Mouse (Mus musculus) ES-E14 (cell line): ENCODE measurements around the gene Lipc. TPM values are rescaled to one million over a fixed set of nuclear protein-coding genes. Genes with fewer than 3 reads are reported as not detected.

Experiments
- DNase-seq: peaks from one replicate; pipeline ENCODE4 v3.0.0-alpha.2; 2013; ENCODE audit warnings: low read depth, low spot score
- H3K27ac ChIP-seq: 2 replicates; pipeline ENCODE4 v1.5.1; 2012; ENCODE audit warnings: low read depth, mild to moderate bottlenecking, low read length, moderate library complexity, mixed read lengths; ENCODE audit not compliant: poor library complexity, insufficient read depth, severe bottlenecking
- H3K36me3 ChIP-seq: 2 replicates; pipeline ENCODE4 v1.6.1; 2012; ENCODE audit warnings: mild to moderate bottlenecking, low read length, moderate library complexity, mixed read lengths; ENCODE audit not compliant: control insufficient read depth, poor library complexity, insufficient read depth, severe bottlenecking
- H3K4me1 ChIP-seq, 2 experiments: fragments of 150-350 bp in 1 of 2; sonication (generic) in 1 of 2; 2 replicates each; pipeline ENCODE4 v1.6.1; 2012; ENCODE audit warnings: low read length in 2 of 2, mild to moderate bottlenecking in 1 of 2, mixed read lengths in 1 of 2; ENCODE audit not compliant: control insufficient read depth in 2 of 2, insufficient read depth in 2 of 2, poor library complexity in 1 of 2
- H3K4me3 ChIP-seq, 2 experiments: fragments of 150-350 bp in 1 of 2; sonication (generic) in 1 of 2; 2 replicates each; pipeline ENCODE4 v1.5.1; 2012; ENCODE audit warnings: low read length in 2 of 2, low read depth in 1 of 2, mild to moderate bottlenecking in 1 of 2, mixed read lengths in 1 of 2; ENCODE audit not compliant: insufficient read depth in 1 of 2, poor library complexity in 1 of 2, severe bottlenecking in 1 of 2
- H3K9ac ChIP-seq: 2 replicates; pipeline ENCODE4 v1.6.1; 2012; ENCODE audit warnings: low read depth, mild to moderate bottlenecking, low read length, mixed read lengths; ENCODE audit not compliant: poor library complexity, insufficient read depth, severe bottlenecking
- H3K9me3 ChIP-seq: fragments of 150-350 bp; sonication (generic); 2 replicates; pipeline ENCODE4 v1.6.1; 2012; ENCODE audit warnings: low read depth, mild to moderate bottlenecking, low read length; ENCODE audit not compliant: control insufficient read depth, insufficient read depth
- CHD2 ChIP-seq: IDR thresholded peaks from 2 replicates; pipeline ENCODE4 v1.6.1; 2014; ENCODE audit warnings: mild to moderate bottlenecking, low read depth, low read length, inconsistent platforms
- HCFC1 ChIP-seq: IDR thresholded peaks from 2 replicates; pipeline ENCODE4 v1.6.1; 2012; ENCODE audit warnings: low read length, inconsistent platforms, borderline replicate concordance; ENCODE audit not compliant: insufficient read depth
- MAFK ChIP-seq: IDR thresholded peaks from 2 replicates; pipeline ENCODE4 v1.6.1; 2014; ENCODE audit warnings: mild to moderate bottlenecking, low read depth, low read length, inconsistent platforms; ENCODE audit not compliant: insufficient read depth
- ZC3H11A ChIP-seq: IDR thresholded peaks from 2 replicates; pipeline ENCODE4 v1.6.1; 2012; ENCODE audit warnings: low read depth, mild to moderate bottlenecking, inconsistent platforms, low read length, borderline replicate concordance
- ZNF384 ChIP-seq: IDR thresholded peaks from 2 replicates; pipeline ENCODE4 v1.6.1; 2012; ENCODE audit warnings: low read depth, low read length, inconsistent platforms
- in situ Hi-C, 2 experiments: fragments of 600-800 bp; cut with MboI; formaldehyde crosslinking; loops; one replicate each; pipeline ENCODE4 v1.15.1; 2025; ENCODE audit warnings: low sequenced_read_pairs in 2 of 2, inconsistent platforms in 1 of 2; ENCODE audit not compliant: unreplicated experiment in 2 of 2
- total RNA-seq: library from RNA; depleted of rRNA; stranded (reverse); fragments of 300-350 nt; gene quantifications from 2 replicates; pipeline ENCODE4 v1.2.3, GENCODE M21; 2012

Gene Lipc
- total RNA-seq, 1 experiment: 0.36 TPM

DNA sequence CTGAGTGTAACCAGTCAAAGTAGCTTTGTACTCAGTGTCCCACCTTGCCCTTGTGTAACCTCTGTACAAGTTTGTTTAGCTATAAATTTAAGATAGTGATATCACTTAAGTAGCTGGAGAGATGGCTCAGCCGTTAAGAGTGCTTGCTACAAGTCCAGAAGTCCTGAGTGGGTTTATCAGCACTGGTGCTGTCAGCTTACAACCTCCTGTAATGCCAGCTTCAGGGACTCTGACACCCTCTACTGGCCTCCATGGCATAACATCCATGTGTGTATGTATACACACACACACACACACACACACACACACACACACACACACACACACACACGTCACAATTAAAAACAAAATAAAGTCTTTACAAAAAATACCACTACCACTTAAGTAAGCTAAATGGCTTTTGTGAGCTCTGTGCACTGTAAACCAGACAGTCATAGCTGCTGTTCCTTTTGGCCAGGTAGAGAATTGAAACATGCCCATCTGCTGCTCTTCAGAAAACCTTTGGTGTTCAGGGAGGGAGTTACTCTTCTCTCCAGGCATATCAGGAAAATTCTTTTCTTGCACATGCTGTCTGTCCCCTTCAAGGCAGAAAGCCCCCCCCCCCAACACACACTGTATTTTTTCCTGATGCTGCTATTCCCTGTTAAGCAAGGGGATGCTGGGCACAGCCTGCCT, 10.9 kb upstream of the Lipc start:
- DNase-seq: no peak
- in situ Hi-C loops: no loop called here
- H3K27ac ChIP-seq: no peak overlapping the region
- H3K4me1 ChIP-seq: no peaks in the 10 kb centered on the region
- no peaks in the 10 kb centered on the region for H3K36me3 ChIP-seq
- no peak overlapping the region for H3K9ac ChIP-seq
- H3K9me3 ChIP-seq: no peaks in the 10 kb centered on the region
- H3K4me3 ChIP-seq: no peak overlapping the region
- no peak for TF ChIP-seq MAFK
- TF ChIP-seq HCFC1: no peak
- no peak for TF ChIP-seq ZC3H11A
- no peak for TF ChIP-seq ZNF384

DNA sequence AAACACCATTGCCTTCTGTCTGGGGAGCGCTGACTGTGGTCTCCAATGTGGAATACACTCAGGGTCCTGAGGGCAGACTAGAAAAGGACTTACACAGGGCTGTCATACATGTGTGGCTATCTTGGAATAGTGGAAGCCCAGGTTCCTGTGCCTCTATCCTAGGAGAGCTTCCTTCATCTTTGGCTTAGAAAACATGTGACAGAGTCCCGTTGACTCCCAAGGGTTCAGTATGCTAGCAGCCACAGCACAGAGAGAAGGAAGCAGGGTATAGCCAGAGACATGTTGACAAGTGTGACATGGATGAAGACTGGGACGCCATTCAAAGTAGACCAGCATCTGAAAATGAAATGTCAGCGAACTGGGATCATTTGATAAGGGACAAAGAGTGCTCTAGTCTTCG, 8.3 kb upstream of the Lipc start:
- in situ Hi-C loops: no loop called here
- Histone ChIP-seq H3K9ac (no peak overlapping the region), H3K4me3 (no peak overlapping the region), H3K27ac (no peak overlapping the region), H3K36me3 (no peaks in the 10 kb centered on the region), H3K4me1 (no peaks in the 10 kb centered on the region), H3K9me3 (no peaks in the 10 kb centered on the region)
- no peak for DNase-seq
- no peak for TF ChIP-seq ZNF384
- TF ChIP-seq MAFK: no peak
- TF ChIP-seq ZC3H11A: no peak
- no peak for TF ChIP-seq CHD2
- no peak for TF ChIP-seq HCFC1

DNA sequence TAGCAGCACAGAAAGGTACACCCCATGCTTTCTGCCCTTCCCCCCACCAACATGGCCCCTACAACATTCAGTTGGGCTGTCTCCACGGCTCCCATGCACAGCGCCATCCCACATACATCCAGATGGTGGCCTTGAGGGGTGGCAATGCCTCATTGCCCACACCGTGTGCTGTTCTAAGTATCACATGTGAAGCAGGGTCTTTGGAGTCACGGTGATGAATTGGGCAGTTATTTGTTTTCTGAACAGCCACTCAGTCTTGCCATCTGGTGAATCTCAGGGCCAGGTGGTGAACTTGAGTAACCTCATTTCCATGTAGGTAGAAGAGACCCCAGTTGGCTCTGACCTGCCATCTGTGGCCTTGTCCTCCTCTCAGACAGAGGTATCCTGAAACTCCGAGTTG, 7.8 kb upstream of the Lipc start:
- H3K9me3 ChIP-seq: no peaks in the 10 kb centered on the region
- no peak for DNase-seq
- H3K4me1 ChIP-seq: no peaks in the 10 kb centered on the region
- H3K36me3 ChIP-seq: no peaks in the 10 kb centered on the region
- no peak overlapping the region for H3K9ac ChIP-seq
- H3K27ac ChIP-seq: no peak overlapping the region
- in situ Hi-C loops: no loop called here
- no peak overlapping the region for H3K4me3 ChIP-seq
- TF ChIP-seq ZNF384 (no peak), MAFK (no peak), CHD2 (no peak), HCFC1 (no peak), ZC3H11A (no peak)

DNA sequence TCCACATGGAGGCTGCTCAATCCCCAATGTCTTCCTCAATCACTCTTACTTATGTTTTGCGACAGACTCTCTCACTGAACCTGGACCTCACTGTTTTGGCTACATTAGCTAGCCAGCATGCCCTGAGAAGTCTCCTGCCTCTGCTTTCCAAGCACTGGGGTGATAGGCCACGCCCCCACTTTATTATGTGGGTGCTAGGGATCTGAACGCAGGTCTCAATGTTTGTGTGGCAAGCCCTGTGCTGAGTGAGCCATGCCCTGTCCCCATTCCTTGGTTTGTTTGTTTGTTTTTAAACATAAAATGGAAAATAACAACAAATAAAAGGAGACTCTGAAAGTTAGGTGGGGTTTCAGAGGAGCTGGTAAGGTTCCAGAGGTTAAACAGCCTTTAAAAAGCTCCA, 7.4 kb upstream of the Lipc start:
- H3K27ac ChIP-seq: no peak overlapping the region
- TF ChIP-seq ZC3H11A (no peak), MAFK (no peak), CHD2 (no peak)
- DNase-seq: no peak
- no peaks in the 10 kb centered on the region for H3K9me3 ChIP-seq
- in situ Hi-C loops: no loop called here
- no peak overlapping the region for H3K4me3 ChIP-seq
- H3K4me1 ChIP-seq: no peaks in the 10 kb centered on the region
- H3K9ac ChIP-seq: no peak overlapping the region
- no peaks in the 10 kb centered on the region for H3K36me3 ChIP-seq

- in situ Hi-C loops: no loop called here
- Histone ChIP-seq H3K9me3 (no peaks in the 10 kb centered on the region), H3K9ac (no peak overlapping the region), H3K27ac (no peak overlapping the region), H3K4me1 (no peaks in the 10 kb centered on the region), H3K4me3 (no peak overlapping the region), H3K36me3 (no peaks in the 10 kb centered on the region)
- TF ChIP-seq MAFK (no peak), ZNF384 (no peak), ZC3H11A (no peak), HCFC1 (no peak), CHD2 (no peak)
- no peak for DNase-seq
Observed at GRCm38 (mm10) chr9:70958381-70958780, 6.4 kb upstream of the Lipc start.
